Mouse (Mus musculus) heart, embryonic 10.5 days (tissue): Measurements from ENCODE around the gene Evi5. TPM values are rescaled to one million over a fixed set of nuclear protein-coding genes. Genes with fewer than 3 reads are reported as not detected.
"Not testable (repeated sequence)": the region's sequence is repeated elsewhere in the genome, so short reads cannot be mapped to it uniquely, and the experiment has no call there.

Experiments
- DNase-seq: peaks from one replicate; pipeline ENCODE4 v3.0.0-alpha.2; 2017; ENCODE audit warnings: low spot score
- H3K27ac ChIP-seq: fragments of 300-500 bp; sonication (generic); 2 replicates; pipeline ENCODE4 v1.5.1; 2016; ENCODE audit warnings: mild to moderate bottlenecking
- H3K27me3 ChIP-seq: fragments of 300-500 bp; sonication (generic); 2 replicates; pipeline ENCODE4 v1.6.1; 2016; ENCODE audit warnings: mild to moderate bottlenecking; ENCODE audit not compliant: poor library complexity, insufficient read depth, severe bottlenecking
- H3K36me3 ChIP-seq: fragments of 300-500 bp; sonication (generic); 2 replicates; pipeline ENCODE4 v1.6.1; 2016; ENCODE audit warnings: mild to moderate bottlenecking, moderate library complexity
- H3K4me1 ChIP-seq: fragments of 300-500 bp; sonication (generic); 2 replicates; pipeline ENCODE4 v1.6.1; 2016; ENCODE audit warnings: mild to moderate bottlenecking
- H3K4me3 ChIP-seq: fragments of 300-500 bp; sonication (generic); 2 replicates; pipeline ENCODE4 v1.5.1; 2016; ENCODE audit warnings: mild to moderate bottlenecking, moderate library complexity
- H3K9me3 ChIP-seq: fragments of 300-500 bp; sonication (generic); 2 replicates; pipeline ENCODE4 v1.6.1; 2016; ENCODE audit warnings: mild to moderate bottlenecking, moderate library complexity
- WGBS: fragments of 180-500 bp; shearing (Covaris S2); methylation state at CpG from one replicate; pipeline ENCODE4 v1.1.7; 2016; 5-methylcytosine and 5-hydroxymethylcytosine counted together
- polyA plus RNA-seq: library from polyadenylated mRNA; unstranded; fragments of >200 nt; fragmentation: Nextera tagmentation; extraction: Ambion mirVana; gene quantifications from 2 replicates; pipeline ENCODE4 v1.2.1, GENCODE M21; 2016

The Evi5 gene
- polyA plus RNA-seq, 1 experiment from 2014 or later = 53.9 TPM

GRCm38 (mm10) chr5:107896265-107896664 lies 21.4 kb upstream of the Evi5 start:
- Histone ChIP-seq H3K9me3 (no peaks in the 10 kb centered on the region), H3K27me3 (no peaks in the 10 kb centered on the region), H3K4me3 (no peak overlapping the region), H3K36me3 (no peaks in the 10 kb centered on the region), H3K27ac (no peak overlapping the region), H3K4me1 (no peaks in the 10 kb centered on the region)
- 66% methylated on average over 1 of the region's 1 CpGs for WGBS
- no peak for DNase-seq

- Histone ChIP-seq H3K36me3 (no peaks in the 10 kb centered on the region), H3K4me3 (no peak overlapping the region), H3K4me1 (peaks cover 7% of the 10 kb centered on the region; the same call in 1 of the 2 replicates), H3K27me3 (no peaks in the 10 kb centered on the region), H3K9me3 (no peaks in the 10 kb centered on the region), H3K27ac (no peak overlapping the region)
- 68% methylated on average over 7 of the region's 7 CpGs for WGBS
- no peak for DNase-seq
Observed at GRCm38 (mm10) chr5:107894676-107895075, 19.8 kb upstream of the Evi5 start.

- not testable (repeated sequence) for DNase-seq, H3K27ac ChIP-seq, H3K27me3 ChIP-seq, H3K4me1 ChIP-seq, H3K9me3 ChIP-seq, H3K4me3 ChIP-seq, H3K36me3 ChIP-seq
- WGBS = 86% methylated on average over 1 of the region's 1 CpGs
Observed at GRCm38 (mm10) chr5:107891515-107891914, 16.6 kb upstream of the Evi5 start.

GRCm38 (mm10) chr5:107889994-107890888 lies 15.3 kb upstream of the Evi5 start:
- no peak overlapping the region for H3K4me3 ChIP-seq
- peaks cover 7% of the 10 kb centered on the region; the same call in 1 of the 2 replicates for H3K4me1 ChIP-seq
- WGBS = 52% methylated on average over 9 of the region's 9 CpGs
- H3K27me3 ChIP-seq = no peaks in the 10 kb centered on the region
- no peak for DNase-seq
- no peaks in the 10 kb centered on the region for H3K36me3 ChIP-seq
- no peaks in the 10 kb centered on the region for H3K9me3 ChIP-seq
- H3K27ac ChIP-seq = no peak overlapping the region

GRCm38 (mm10) chr5:107880710-107881109 lies 5.8 kb upstream of the Evi5 start:
- Histone ChIP-seq H3K36me3 (no peaks in the 10 kb centered on the region), H3K27me3 (no peaks in the 10 kb centered on the region), H3K27ac (no peak overlapping the region), H3K4me1 (no peaks in the 10 kb centered on the region), H3K9me3 (no peaks in the 10 kb centered on the region), H3K4me3 (no peak overlapping the region)
- no peak for DNase-seq
- 73% methylated on average over 5 of the region's 5 CpGs for WGBS

- no peak for DNase-seq
- no peak overlapping the region for H3K4me3 ChIP-seq
- no peaks in the 10 kb centered on the region for H3K27me3 ChIP-seq
- no peak overlapping the region for H3K27ac ChIP-seq
- no peaks in the 10 kb centered on the region for H3K36me3 ChIP-seq
- 74% methylated on average over 1 of the region's 1 CpGs for WGBS
- no peaks in the 10 kb centered on the region for H3K9me3 ChIP-seq
- H3K4me1 ChIP-seq = peaks cover 27% of the 10 kb centered on the region
Observed at GRCm38 (mm10) chr5:107877053-107877452, 2.1 kb upstream of the Evi5 start.

- no peaks in the 10 kb centered on the region for H3K9me3 ChIP-seq
- no peak overlapping the region for H3K4me3 ChIP-seq
- H3K36me3 ChIP-seq = no peaks in the 10 kb centered on the region
- peak overlapping the region; percentile 62; the same call in 1 of the 2 replicates for H3K27ac ChIP-seq
- DNase-seq = no peak
- no peaks in the 10 kb centered on the region for H3K27me3 ChIP-seq
- H3K4me1 ChIP-seq = peaks cover 27% of the 10 kb centered on the region
Observed at GRCm38 (mm10) chr5:107875261-107875611, 329 bp upstream of the Evi5 start.

GRCm38 (mm10) chr5:107873886-107874302 lies 1.0 kb downstream of the Evi5 start:
- no peaks in the 10 kb centered on the region for H3K9me3 ChIP-seq
- H3K4me3 ChIP-seq = peak overlapping the region; percentile 30; the same call in 1 of the 2 replicates
- H3K27me3 ChIP-seq = no peaks in the 10 kb centered on the region
- peaks cover 27% of the 10 kb centered on the region for H3K4me1 ChIP-seq
- peak; percentile 89 for DNase-seq
- H3K36me3 ChIP-seq = no peaks in the 10 kb centered on the region
- H3K27ac ChIP-seq = peak overlapping the region; percentile 75
- WGBS = 43% methylated on average over 7 of the region's 7 CpGs

- Histone ChIP-seq H3K4me3 (peak overlapping the region; percentile 30; the same call in 1 of the 2 replicates), H3K27ac (peak overlapping the region; percentile 75), H3K9me3 (no peaks in the 10 kb centered on the region), H3K4me1 (peaks cover 27% of the 10 kb centered on the region), H3K36me3 (no peaks in the 10 kb centered on the region), H3K27me3 (no peaks in the 10 kb centered on the region)
- DNase-seq = no peak
- WGBS = 87% methylated on average over 6 of the region's 6 CpGs
Observed at GRCm38 (mm10) chr5:107873330-107873729, 1.6 kb downstream of the Evi5 start.

GRCm38 (mm10) chr5:107869701-107870100 lies 5.2 kb downstream of the Evi5 start:
- 71% methylated on average over 2 of the region's 2 CpGs for WGBS
- H3K4me3 ChIP-seq = no peak overlapping the region; the same call in 1 of the 2 replicates
- H3K36me3 ChIP-seq = no peaks in the 10 kb centered on the region
- H3K27ac ChIP-seq = no peak overlapping the region
- no peaks in the 10 kb centered on the region for H3K9me3 ChIP-seq
- no peaks in the 10 kb centered on the region for H3K27me3 ChIP-seq
- no peak for DNase-seq
- peaks cover 40% of the 10 kb centered on the region for H3K4me1 ChIP-seq

- Histone ChIP-seq H3K4me3 (peak overlapping the region; percentile 87), H3K27ac (peak overlapping the region; percentile 98), H3K4me1 (peaks cover 39% of the 10 kb centered on the region), H3K27me3 (no peaks in the 10 kb centered on the region), H3K9me3 (no peaks in the 10 kb centered on the region), H3K36me3 (no peaks in the 10 kb centered on the region)
- DNase-seq = peak; percentile 99
- WGBS = under 1% methylated on average over 58 of the region's 58 CpGs
Observed at GRCm38 (mm10) chr5:107868905-107869424, 5.9 kb downstream of the Evi5 start.

- Histone ChIP-seq H3K27ac (peak overlapping the region; percentile 98), H3K36me3 (no peaks in the 10 kb centered on the region), H3K4me3 (peak overlapping the region; percentile 87), H3K27me3 (no peaks in the 10 kb centered on the region), H3K4me1 (peaks cover 34% of the 10 kb centered on the region), H3K9me3 (no peaks in the 10 kb centered on the region)
- WGBS = under 1% methylated on average over 82 of the region's 82 CpGs
- DNase-seq = peak; percentile 85
Observed at GRCm38 (mm10) chr5:107867970-107868904, 6.7 kb downstream of the Evi5 start.
